ENCODE assay signal across 7 mouse cellular contexts in the genomic region with DNA sequence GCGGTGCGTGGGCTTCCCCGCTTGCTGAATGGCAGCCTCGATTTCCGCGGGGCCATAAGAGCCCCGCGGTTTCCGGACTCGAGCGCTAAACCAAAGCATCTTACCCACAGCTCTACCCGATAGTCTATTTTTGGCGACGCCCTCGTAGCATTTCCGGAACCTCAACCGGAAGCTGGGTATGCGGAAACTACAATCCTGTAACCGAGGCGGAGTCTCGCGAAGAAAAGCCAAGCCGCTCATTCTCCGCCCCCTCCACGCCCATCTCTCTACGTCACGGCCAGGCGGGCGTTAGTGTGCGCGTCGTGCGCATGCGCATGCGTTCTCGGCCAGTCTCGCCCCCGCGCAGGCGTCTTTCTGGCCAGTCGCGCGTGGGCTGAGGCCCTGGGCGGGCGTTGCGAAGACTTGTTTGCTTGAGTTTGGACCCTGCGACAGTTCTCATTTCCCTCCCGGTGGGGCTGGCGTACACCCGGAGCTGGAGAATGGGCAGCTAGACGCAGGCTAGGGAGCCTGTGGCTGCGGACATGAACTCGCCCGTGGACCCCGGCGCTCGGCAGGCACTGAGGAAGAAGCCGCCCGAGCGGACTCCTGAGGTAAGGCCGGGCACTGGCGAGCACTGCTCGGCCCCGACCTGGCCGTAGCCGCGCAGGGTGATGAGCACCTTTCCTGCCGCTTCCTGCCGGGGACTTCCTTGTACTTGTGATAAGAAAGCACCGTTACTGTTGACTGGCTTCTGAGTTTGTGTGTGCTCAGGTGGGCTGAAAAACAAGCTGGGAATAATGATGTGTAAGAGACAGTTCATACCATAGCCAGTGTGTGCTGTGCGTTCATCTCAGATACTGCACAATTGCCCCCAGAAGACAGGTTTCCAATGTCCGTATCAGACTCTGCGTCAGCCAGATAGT. TPM values are rescaled to one million over a fixed set of nuclear protein-coding genes. Genes with fewer than 3 reads are reported as not detected.
DNase-seq lines count a peak whose midpoint lies in the region; ATAC-seq lines count a peak whose summit lies in the region.

A gene (plus strand): TSS at position 319 of the 902 bp plus-strand sequence.

- peak within 1 kb of the TSS; percentile 64 for H3K4me2 ChIP-seq in intestine, embryonic 15.5 days (replicated peaks)

- peak; percentile 97 for ATAC-seq in intestine, embryonic 15.5 days

- DNase-seq in adrenal gland, adult 2 months: peak; percentile 99
- peak; percentile 99 for DNase-seq in embryo, embryonic 11.5 days (ENCODE audit: low read depth, low spot score)
- peak; percentile 97 to 99 for DNase-seq in gastrocnemius, postnatal 36 days
- DNase-seq in left cerebral cortex, postnatal 25 days (ENCODE audit: low spot score in 2 of 2): peak; percentile 98 to 99
- DNase-seq in midbrain, embryonic 10.5 days (ENCODE audit: low spot score): peak; percentile 99
- DNase-seq in right cerebral cortex, postnatal 4 days: peak; percentile 98

- peak within 1 kb of the TSS; percentile 84 for H3K9ac ChIP-seq in intestine, embryonic 15.5 days

- no peaks in the 10 kb centered on the region for H3K9me3 ChIP-seq in intestine, embryonic 15.5 days
- H3K9me3 ChIP-seq in midbrain, embryonic 10.5 days (replicated peaks): no peaks in the 10 kb centered on the region

- H3K4me3 ChIP-seq in intestine, embryonic 15.5 days (replicated peaks): peak within 1 kb of the TSS; percentile 77
- H3K4me3 ChIP-seq in midbrain, embryonic 10.5 days: peak within 1 kb of the TSS; percentile 91

- peaks cover 3% of the 10 kb centered on the region; the same call in 1 of the 2 replicates for H3K4me1 ChIP-seq in intestine, embryonic 15.5 days (replicated peaks)
- H3K4me1 ChIP-seq in midbrain, embryonic 10.5 days: peaks cover 25% of the 10 kb centered on the region

- H3K36me3 ChIP-seq in intestine, embryonic 15.5 days: no peaks in the 10 kb centered on the region
- H3K36me3 ChIP-seq in midbrain, embryonic 10.5 days: no peaks in the 10 kb centered on the region

- intact Hi-C loops in gastrocnemius, postnatal 36 days (cut with DNase I): loop anchor here (5.0 kb wide), 1 partner anchor 85 kb away; a partner anchor contains a TSS
- intact Hi-C loops in left cerebral cortex, postnatal 25 days (cut with DNase I): loop anchor here (2.0 to 10.0 kb wide), 2 partner anchors 84 to 168 kb away; a partner anchor contains a TSS

- under 1% methylated on average over 73 of the region's 73 CpGs for WGBS in intestine, embryonic 15.5 days
- WGBS in midbrain, embryonic 10.5 days: under 1% methylated on average over 73 of the region's 73 CpGs

- peak within 1 kb of the TSS; percentile 96 for H3K27ac ChIP-seq in intestine, embryonic 15.5 days
- peak within 1 kb of the TSS; percentile 91 for H3K27ac ChIP-seq in midbrain, embryonic 10.5 days (replicated peaks)

- no peaks in the 10 kb centered on the region for H3K27me3 ChIP-seq in intestine, embryonic 15.5 days (replicated peaks)
- H3K27me3 ChIP-seq in midbrain, embryonic 10.5 days (ENCODE audit: low read depth, poor library complexity, severe bottlenecking): no peaks in the 10 kb centered on the region

RNA-seq across cellular contexts. Expression of the gene that starts here (rescaled TPM):
- 10 to 100 TPM; 23.5 to 23.7 TPM for total RNA-seq in adrenal gland, adult 2 months (2021)
- polyA plus RNA-seq in adrenal gland, adult 2 months (2012; rRNA removed): 12.9 and 14.9 TPM in 2 replicates
- total RNA-seq in gastrocnemius, postnatal 36 days (2021): 1 to 10 TPM; 5.3 to 7.2 TPM
- polyA plus RNA-seq in intestine, embryonic 15.5 days (2015; fragmentation: Nextera tagmentation; extraction: Ambion mirVana): 31.7 and 32.0 TPM in 2 replicates
- total RNA-seq in left cerebral cortex, postnatal 25 days (2021): 10 to 100 TPM; 31.8 to 33.1 TPM
- polyA plus RNA-seq in midbrain, embryonic 10.5 days (2016; fragmentation: Nextera tagmentation; extraction: Ambion mirVana): 31.3 and 33.1 TPM in 2 replicates

Comparison
In these comparisons a context has a peak if more than half of its experiments do, and no peak if none do; other contexts are left out.
1. Peak in every context shown above with its lines: DNase-seq, ATAC-seq, H3K4me3 ChIP-seq and H3K27ac ChIP-seq.